Mouse (Mus musculus): ENCODE results near the gene Efl1. TPM values are rescaled to one million over a fixed set of nuclear protein-coding genes. Genes with fewer than 3 reads are reported as not detected.
"Not testable (repeated sequence)": the region's sequence is repeated elsewhere in the genome, so short reads cannot be mapped to it uniquely, and the experiment has no call there.

The Efl1 gene
- total RNA-seq, 2 experiments from 2014 or later = 8.8 to 10.1 TPM

DNA sequence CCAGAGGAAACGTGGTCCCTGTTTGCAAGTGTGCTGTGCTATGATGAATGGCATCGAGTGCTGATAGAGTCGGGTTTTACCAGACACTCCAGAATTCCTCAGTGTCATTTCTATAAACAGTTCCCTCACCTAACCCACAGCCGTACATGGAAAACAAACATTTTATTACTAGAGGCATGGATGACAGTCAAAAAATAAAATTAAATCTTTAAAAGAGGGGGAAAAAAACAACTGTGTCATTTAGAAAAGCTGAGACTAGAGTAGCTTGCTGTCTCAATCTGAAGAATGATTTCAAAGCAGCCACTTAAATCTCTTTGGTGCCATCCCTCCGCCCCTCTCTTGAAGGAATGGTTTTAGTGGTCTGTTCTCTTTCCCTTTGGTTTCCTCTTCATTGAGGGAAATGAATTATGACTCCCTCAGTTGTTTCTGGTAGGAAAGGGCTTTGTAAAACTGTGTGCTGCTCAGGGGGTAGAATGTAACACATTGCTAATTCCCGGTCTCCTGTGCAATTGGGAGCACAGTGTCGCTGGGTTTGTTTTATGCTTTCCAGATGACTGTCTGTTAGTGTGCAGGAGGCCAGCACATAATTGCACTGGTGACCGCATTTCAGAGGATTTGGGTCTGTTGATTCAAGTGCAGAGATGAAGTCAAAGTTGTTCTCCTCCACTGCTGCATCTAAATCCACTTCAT, 67.6 kb downstream of the Efl1 start:
- intact Hi-C loops (cut with DNase I) = loop anchor here (1.0 to 10.0 kb wide), 4 partner anchors 149 to 959 kb away; no protein-coding TSS in a partner anchor
- no peak for DNase-seq (ENCODE audit: low spot score)

DNA sequence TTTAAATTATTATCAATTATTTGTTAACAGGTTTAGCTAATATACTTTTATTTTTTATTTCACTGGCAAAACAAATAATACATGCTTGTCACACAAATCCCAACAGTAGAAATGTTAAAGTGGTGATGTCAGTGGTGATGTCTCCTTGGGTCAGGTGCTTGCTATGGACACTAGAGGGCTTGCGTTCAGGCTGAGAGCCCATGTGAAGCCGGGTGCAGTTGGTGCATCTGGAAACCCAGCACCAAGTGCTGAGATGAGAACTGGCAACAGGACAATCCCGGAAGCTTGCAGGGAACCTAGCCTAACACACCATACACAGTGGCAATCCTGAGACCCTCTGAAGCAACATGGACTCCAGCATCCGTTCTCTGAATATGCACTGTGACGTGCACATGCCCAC, 70.9 kb downstream of the Efl1 start:
- no peak for DNase-seq (ENCODE audit: low spot score)
- intact Hi-C loops (cut with DNase I) = loop anchor here (10.0 kb wide), 1 partner anchor 956 kb away; no protein-coding TSS in a partner anchor

DNA sequence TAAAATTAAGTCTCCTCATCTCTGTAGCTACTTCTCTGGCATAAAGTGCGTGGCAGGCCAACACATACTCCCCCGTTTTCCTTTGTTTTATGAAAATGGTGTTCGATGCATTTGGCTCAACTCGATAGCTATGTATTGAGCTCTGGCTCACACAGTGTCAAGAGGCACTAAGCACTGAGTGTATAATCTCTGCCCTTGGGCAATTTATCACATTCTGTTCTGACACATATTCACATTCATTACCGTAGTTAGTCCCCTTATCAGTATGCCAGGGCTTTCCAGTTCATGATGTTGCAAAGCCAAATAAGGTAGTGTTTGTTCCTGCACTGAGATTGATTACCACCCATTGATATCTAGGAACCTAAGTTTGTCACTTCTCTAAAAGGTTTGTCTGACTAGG, 71.3 kb downstream of the Efl1 start:
- no peak for DNase-seq (ENCODE audit: low spot score)
- intact Hi-C loops (cut with DNase I) = loop anchor here (10.0 kb wide), 1 partner anchor 955 kb away; no protein-coding TSS in a partner anchor

DNA sequence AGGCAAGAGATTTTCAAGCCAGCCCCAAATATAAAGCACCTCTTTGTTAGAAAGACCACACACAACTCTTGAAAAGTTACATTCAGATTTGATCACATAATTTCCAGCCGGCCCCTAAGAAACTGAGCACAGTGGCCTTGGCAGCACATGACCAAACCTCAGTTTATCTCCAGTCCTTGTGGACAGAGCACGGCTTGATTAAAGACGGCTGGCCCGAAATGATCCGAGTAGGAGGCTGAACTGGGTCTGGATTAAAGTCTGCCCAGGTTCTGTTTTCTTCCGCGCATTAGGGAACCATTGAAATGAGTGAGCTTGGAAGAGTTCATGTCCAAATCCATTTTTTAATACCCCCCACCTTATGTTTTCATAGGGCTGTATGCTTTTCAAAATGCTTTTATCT, 72.1 kb downstream of the Efl1 start:
- intact Hi-C loops (cut with DNase I) = no loop called here
- no peak for DNase-seq (ENCODE audit: low spot score)

DNA sequence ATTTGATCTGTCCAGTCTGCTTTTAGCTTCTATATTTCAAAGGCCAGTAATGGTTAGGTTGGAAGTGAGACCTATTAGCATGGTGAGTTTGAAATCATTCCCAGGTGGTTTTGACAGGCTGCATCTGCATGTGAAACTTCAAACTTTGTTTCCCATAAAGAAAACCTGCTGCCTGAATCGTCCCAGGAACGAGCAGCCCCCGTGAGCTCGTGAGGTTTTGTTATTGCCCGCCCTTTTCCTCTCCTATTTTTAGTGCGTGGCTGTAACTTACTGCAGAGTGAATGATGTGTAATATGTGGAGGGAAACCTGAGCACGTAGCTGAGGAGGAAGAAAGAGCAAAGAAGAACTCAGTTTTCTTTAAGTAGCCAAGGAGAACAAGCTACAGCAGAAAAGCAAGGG, 72.5 kb downstream of the Efl1 start:
- intact Hi-C loops (cut with DNase I) = no loop called here
- DNase-seq (ENCODE audit: low spot score) = no peak

DNA sequence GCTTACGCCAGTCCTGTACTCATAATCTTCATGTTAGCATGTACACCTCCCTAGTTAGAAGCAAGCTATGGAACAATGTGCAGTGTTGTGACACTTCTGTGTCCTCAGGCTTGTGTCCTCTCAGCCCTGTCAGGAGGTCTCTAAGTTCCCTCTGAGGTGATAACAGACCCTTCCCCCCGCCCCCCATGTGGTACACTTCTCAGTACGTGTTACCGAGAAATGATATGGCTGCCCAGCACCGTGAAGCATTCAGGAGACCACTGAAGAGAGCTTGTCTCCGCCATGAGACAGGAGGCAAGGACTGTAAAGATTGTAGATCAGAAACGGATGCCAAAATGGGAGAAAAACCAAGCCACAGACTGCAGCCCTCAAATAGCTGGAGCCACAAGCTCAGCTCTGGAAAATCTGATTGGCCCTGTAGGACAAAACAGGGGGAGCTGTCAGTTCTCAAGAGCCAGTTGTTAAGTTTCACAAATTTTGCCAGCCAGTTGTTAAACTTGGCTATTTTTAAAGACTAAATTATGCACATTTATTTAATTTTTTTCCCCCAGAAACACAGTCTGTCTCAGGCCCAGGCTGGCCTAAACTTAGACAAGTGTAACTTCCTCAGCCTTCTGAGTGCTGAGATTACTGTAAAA, 74.2 kb downstream of the Efl1 start:
- DNase-seq (ENCODE audit: low spot score) = no peak
- intact Hi-C loops (cut with DNase I) = no loop called here

DNA sequence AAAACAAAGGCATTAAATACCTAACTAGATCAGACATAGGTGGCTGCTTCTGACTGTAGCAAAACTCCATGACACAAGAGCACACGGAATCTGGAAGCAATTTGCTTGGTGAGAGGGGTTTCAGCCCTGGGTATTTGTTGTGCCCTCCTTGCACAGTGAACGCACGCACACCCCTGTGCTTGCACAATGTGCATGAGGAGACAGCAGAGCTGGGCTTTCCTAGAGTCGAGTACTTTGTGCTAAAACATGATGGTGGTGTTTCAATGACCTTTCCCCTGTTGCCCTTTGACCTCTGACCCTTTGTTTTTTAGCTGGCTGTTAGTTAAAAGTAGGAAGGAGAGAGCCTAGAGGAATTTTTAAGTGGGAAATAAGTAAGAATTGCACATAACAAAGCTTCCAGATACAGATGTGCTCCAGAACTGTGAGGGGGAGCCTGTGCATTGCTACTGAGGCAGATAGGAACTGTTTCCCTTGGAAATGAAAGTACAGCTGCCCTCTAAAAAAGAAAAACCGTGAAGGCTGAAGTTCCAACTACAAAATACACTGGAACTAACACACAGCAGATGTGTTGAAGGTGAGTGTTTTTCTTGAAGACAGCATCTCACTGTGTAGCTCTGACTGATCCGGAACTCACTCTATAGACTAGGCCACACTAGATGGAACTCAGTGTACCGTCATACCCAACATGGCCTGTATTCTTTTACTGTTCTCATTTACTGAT, 74.9 kb downstream of the Efl1 start:
- DNase-seq (ENCODE audit: low spot score) = no peak
- intact Hi-C loops (cut with DNase I) = no loop called here

DNA sequence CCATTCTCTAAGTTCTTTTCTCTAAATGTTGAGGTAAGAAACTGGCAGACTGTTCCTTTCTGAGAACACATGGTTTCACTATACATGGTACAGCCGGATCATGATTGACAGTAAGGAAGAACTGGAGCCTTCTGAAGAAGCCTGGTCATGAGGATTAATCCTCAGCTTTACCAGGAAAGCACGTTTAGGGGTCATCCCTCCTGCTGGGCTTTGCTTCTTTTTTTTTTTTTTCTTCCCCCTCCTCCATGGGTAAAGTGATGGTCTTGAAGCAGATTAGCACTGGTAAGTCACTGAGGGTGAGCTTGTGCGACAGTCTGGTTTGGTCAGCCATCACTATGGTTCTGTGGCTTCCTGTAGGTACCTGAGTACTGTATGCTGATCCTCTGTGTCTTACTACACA, 76.1 kb downstream of the Efl1 start:
- intact Hi-C loops (cut with DNase I) = no loop called here
- DNase-seq (ENCODE audit: low spot score) = no peak

DNA sequence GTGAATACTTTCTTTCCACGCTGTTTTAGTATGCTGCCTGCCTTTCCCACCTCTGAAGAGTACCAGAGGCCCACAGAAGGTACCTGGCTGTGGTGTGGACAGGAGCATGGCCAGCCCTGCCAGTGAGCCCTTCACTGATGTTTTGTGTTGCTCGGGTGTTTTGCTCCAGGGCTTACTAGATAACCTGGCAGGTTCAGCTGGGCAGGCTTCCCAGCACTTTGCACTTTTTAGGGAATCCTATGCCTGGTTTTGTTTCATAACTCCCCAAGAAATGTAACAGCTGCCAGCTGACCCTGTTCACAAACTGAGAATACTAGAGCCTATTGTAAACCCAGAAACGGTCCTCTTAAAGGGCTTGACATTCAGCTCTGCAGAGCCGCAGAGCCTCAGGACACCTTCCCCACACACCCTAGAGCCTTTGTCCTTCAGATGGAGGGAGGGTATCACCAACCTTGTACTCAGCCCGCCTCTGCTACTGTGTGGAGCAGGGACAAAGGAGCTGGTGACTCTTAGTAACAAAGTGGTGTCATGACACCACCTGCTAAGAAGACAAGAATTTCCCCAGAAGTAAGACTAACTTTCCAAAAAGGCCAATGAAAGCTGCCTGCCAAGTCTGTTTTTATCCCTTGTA, 76.7 kb downstream of the Efl1 start:
- intact Hi-C loops (cut with DNase I) = no loop called here
- DNase-seq (ENCODE audit: low spot score) = no peak

DNA sequence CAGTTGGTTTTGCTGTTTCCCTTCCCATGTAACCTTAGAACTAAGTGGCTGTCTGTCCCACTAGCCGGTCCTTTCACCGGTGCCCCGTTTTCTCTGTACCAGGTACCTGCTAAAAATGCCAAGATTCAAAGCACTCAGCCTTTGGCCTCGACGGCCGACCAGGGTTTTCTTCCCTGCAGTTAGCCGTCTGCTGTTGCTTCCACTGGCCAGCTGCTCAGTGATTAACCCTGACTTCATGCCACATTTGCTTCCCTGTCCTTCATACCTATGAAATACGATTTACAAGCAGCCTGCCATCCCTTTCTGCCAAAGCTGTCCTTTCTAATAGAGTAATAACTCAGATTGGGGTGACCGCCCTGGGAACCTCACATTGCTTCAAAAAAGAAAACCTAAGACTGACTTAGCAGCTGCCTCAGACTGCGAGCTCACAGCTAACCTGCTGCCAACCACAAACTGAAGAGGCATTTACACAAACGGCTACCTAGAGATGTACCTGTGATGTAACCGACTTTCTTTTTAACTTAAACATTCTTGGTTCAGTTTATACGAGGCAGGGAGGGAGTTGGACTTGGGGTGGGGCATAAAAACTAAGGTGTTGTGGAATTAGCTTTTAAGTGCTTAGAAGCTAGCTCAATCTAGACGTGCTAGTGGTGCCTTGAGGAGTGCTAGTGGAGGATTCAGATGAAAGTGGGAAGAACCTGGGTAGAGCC, 77.5 kb downstream of the Efl1 start:
- DNase-seq (ENCODE audit: low spot score) = no peak
- intact Hi-C loops (cut with DNase I) = no loop called here

DNA sequence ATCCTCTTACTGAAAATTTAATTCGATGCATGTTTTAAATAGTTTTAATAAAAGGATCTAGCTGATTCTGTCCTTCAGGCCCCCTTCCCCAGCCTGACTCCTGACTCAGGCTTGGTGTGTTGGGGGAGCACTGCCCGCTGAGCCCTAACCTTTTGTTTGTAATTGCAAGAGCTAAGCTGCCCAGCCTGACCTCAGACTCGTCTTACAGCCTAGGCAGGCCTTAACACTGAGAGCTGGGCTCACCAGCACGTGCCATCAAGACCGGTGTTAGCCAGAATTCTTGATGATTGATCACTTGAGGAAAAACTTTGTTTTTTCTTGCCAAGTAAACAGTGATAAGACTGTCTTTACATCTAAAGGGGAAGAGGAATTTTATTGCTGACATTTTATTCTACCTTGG, 78.7 kb downstream of the Efl1 start:
- DNase-seq (ENCODE audit: low spot score) = no peak
- intact Hi-C loops (cut with DNase I) = no loop called here

DNA sequence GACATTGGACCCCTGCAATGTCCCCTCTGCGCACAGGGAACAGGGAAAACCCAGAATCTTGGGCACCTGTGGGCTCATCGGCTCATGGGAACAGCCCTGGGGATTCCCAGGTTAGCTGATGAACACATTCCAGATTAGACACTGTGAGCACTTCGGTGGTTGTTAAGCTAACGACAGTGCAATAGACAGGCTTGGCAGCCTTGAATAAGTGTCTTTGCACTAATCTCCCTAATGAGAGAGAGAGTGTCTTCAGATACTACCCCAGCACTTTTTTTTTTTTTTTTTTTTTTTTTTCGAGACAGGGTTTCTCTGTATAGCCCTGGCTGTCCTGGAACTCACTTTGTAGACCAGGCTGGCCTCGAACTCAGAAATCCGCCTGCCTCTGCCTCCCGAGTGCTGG, 80.6 kb downstream of the Efl1 start:
- DNase-seq (ENCODE audit: low spot score); intact Hi-C loops (cut with DNase I): not testable (repeated sequence)

DNA sequence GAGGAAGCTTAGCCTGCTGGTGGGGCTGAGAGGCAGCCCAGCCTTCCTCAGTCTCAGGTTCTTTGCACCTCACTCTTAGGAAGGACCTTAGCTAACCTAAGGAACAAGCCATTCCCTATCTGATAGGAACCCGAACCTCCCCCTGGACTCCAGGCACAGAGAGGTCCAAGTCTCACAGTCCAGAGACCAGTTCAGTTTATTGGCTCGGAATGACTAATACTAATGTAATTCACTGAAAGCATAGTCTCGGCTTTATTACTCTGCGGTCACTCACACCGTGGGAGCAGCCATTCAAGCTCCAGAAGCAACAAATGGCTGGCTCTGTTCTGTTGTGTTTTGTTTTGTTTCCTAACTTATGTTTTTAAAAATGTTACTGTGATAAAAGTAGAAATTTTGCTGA, 84.7 kb downstream of the Efl1 start:
- DNase-seq (ENCODE audit: low spot score) = no peak
- intact Hi-C loops (cut with DNase I) = no loop called here

DNA sequence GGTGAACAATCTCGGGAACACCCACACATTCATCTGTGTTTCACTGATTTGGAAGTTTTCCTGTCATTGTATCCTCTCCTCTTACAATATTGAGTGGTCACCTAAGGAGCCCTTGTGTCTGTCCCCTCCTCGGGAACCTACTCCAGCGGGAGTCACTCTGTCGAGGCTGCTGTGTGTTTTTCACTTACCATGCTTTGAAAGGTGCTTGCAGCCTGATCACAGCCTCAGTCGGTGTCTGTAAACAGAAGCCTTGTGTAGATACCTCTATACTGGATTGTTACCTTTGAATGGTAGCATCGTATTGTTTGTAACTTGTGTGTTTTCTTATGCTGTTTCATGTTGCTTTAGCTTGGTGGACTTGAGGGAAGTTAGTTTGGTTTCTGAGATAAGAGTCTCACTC, 85.6 kb downstream of the Efl1 start:
- intact Hi-C loops (cut with DNase I) = no loop called here
- no peak for DNase-seq (ENCODE audit: low spot score)

DNA sequence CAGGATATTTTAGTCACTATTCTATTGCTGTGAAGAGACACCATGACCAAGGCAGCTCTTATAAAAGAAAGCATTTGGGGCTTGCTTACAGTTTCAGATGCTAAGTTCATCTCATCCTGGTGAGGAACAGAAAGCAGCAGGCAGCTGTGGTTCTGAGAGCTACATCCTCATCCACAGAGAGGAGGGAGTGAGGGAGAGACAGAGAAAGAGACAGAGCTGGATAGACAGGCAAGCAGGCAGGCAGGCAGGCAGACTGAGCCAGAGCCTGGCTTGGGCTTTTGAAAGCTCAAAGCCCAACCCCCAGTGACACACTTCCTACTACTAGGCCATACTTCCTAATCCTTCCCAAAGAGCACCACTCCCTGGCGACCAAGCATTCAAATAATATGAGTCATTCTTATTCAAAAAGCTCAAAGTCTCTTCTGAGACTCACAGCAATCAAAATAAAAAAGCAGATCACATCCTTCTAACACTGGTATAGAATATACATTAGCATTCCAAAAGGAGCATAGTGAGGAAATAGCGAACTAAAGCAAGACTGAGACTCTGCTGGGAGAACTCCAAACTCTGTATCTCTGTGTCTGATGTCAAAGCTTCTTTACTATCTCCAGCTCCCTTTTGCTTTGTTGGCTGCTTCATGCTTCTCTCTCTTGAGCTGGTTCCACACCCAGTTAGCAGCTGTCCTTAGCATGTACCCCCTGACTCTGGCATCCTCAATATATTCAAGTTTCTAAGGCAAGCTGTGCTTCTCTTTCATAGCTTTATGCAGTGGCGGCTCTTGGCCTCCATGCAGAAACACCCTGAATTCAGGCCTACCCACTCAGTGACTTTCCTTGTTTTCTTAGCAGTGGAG, 86.6 kb downstream of the Efl1 start:
- intact Hi-C loops (cut with DNase I) = no loop called here
- DNase-seq (ENCODE audit: low spot score) = no peak

DNA sequence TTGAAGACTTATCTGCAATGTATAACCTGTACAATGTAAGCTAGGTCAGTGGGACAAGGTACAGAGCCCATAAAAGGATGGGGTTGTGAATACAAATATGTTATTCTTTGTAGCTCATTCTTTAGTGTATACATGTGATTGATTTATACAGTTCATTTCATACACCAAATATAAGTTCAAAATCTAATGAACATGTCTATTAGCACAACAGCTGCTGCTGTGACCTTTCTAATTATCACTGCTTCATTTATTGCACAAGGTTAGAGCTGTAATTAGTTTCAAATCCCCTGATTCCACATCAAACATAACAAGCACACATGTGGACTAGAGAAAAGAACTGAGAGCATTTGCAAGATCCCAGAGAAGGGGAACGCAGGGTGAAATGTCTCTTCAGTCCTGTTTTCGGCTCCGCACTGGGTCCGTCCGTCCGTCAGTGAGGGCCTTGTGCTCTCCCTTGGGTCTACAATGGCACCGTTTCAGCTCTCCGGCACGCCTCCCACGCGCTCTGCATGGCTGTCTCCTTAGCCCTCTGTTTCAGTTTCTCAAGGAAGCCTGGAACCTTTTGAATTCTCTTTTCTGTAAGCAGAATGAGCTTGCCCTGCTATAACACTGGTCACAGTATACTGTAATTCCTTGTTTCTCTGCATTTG, 94.8 kb downstream of the Efl1 start:
- intact Hi-C loops (cut with DNase I) = no loop called here
- peak; percentile 20 for DNase-seq (ENCODE audit: low spot score)

DNA sequence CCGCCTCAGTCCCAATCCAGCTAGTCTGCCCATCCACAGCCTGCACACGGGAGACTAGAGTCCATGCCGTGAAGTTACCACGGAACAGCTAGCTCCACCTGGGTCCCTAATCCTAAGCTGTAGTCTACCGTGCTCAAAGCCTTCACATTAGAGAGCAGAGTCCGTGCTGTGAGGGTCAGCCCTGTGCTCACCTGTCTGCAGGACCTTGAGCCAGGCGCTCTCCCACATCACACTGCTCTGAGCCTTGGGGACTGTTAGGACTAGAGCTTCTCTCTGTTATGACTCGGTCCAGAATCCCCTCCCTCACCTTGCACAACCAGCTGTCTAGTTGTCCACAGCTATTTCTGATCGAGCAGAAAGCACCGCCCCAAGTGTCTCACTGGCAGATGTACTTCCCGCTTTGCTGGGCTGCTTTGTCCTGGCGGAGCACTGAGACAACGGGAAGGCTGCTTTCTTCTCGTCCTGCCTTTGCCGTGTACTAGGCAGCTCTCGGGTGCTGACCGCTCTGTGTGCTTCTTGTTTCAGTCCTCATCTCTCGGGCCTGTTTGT, 95.8 kb downstream of the Efl1 start:
- no peak for DNase-seq (ENCODE audit: low spot score)
- intact Hi-C loops (cut with DNase I) = no loop called here

DNA sequence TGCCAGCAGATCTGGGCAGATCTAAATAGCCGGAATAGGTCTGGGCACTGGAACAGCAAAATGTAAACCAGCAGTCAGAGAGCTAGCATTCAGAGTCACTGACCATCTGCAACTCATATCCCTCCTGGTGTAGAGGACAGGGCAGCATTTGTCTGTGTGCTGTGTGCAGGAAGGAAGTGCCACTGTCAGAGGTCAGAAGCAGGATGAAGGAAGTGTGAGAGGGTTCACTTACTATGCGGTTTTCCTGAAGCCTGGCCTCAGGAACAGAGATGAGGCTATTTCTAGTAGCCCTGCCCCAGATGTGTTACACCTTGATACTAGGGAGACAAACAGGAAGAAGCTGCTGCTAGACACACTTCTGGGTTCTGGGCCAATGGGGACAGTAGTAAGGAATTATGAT, 100.4 kb downstream of the Efl1 start:
- intact Hi-C loops (cut with DNase I) = no loop called here
- DNase-seq (ENCODE audit: low spot score) = no peak

Measured in heart, postnatal 25 days (tissue).